Mouse (Mus musculus): ENCODE measurements around the gene Mat2b.

GRCm38 (mm10) chr11:40737369-40737768 is 42.4 kb upstream of the Mat2b start:
- TF ChIP-seq E2F4 (IDR thresholded peaks at IDR 0.05; ENCODE audit: borderline replicate concordance, low read depth, low read length) = no peak
- TF ChIP-seq POLR2A (IDR thresholded peaks at IDR 0.05; ENCODE audit: control insufficient read depth in 1 of 2, insufficient read depth in 1 of 2, low read depth in 1 of 2, low read length in 2 of 2, poor library complexity in 1 of 2) = no peak
- no peak for TF ChIP-seq NRF1 (IDR thresholded peaks at IDR 0.05; ENCODE audit: insufficient read depth, low read depth, low read length, poor library complexity, severe bottlenecking)
- no peak for TF ChIP-seq CTCF (IDR thresholded peaks at IDR 0.05 in 2 of 3, conservative IDR thresholded peaks at IDR 0.05 in 1 of 3; ENCODE audit: control insufficient read depth in 1 of 3, insufficient read depth in 1 of 3, low read depth in 2 of 3, low read length in 3 of 3, poor library complexity in 1 of 3, severe bottlenecking in 1 of 3)

Data from MEL (cell line).